In genomic region chr1:111633860-111634460, GRCm38 (mm10) we compare ENCODE assay signal across 9 mouse cellular contexts.
DNase-seq lines count a peak whose midpoint lies in the region; ATAC-seq and TF ChIP-seq lines count a peak whose summit lies in the region.
"Had no signal": no experiment of that assay in that cellular context is flagged by ENCODE, and none has a peak within 500 bp of the region (broad histone marks: within the 10 kb centered on the region; RNA-seq: fewer than 3 reads in every experiment).

No protein-coding gene starts in this region.

- H3K9me3 ChIP-seq in hindbrain, embryonic 15.5 days, result no peaks in the 10 kb centered on the region
- H3K9me3 ChIP-seq in heart, embryonic 11.5 days (replicated peaks; ENCODE audit: control insufficient read depth, low read length), result no peaks in the 10 kb centered on the region

- no peaks in the 10 kb centered on the region for H3K4me1 ChIP-seq in heart, adult 2 months (ENCODE audit: control insufficient read depth, insufficient read depth, low read length)
- H3K4me1 ChIP-seq in hindbrain, embryonic 15.5 days (replicated peaks), result no peaks in the 10 kb centered on the region
- H3K4me1 ChIP-seq in heart, embryonic 11.5 days (ENCODE audit: control insufficient read depth, insufficient read depth, low read length), result no peaks in the 10 kb centered on the region

- no peaks in the 10 kb centered on the region for H3K27me3 ChIP-seq in heart, adult 2 months (ENCODE audit: control insufficient read depth, insufficient read depth, low read length)
- H3K27me3 ChIP-seq in hindbrain, embryonic 15.5 days, result no peaks in the 10 kb centered on the region
- H3K27me3 ChIP-seq in heart, embryonic 11.5 days (ENCODE audit: control insufficient read depth, insufficient read depth, low read length), result no peaks in the 10 kb centered on the region

- no peak overlapping the region for H3K4me3 ChIP-seq in heart, adult 2 months
- H3K4me3 ChIP-seq in hindbrain, embryonic 15.5 days, result no peak overlapping the region
- no peak overlapping the region for H3K4me3 ChIP-seq in heart, embryonic 11.5 days (ENCODE audit: low read depth, low read length)

- no peaks in the 10 kb centered on the region for H3K36me3 ChIP-seq in heart, adult 2 months (ENCODE audit: control insufficient read depth, insufficient read depth, low read length)
- H3K36me3 ChIP-seq in hindbrain, embryonic 15.5 days, result no peaks in the 10 kb centered on the region
- no peaks in the 10 kb centered on the region for H3K36me3 ChIP-seq in heart, embryonic 11.5 days (ENCODE audit: control insufficient read depth, insufficient read depth, low read length)
- H3K36me3 ChIP-seq: G1E had no signal

- H3K27ac ChIP-seq in heart, adult 2 months, result no peak overlapping the region
- no peak overlapping the region for H3K27ac ChIP-seq in hindbrain, embryonic 15.5 days (replicated peaks)
- no peak overlapping the region for H3K27ac ChIP-seq in heart, embryonic 11.5 days (ENCODE audit: low read depth, low read length)

- 61% methylated on average over 3 of the region's 3 CpGs for WGBS in heart, adult 2 months
- 51% methylated on average over 3 of the region's 3 CpGs for WGBS in hindbrain, embryonic 15.5 days
- 52% methylated on average over 3 of the region's 3 CpGs for WGBS in heart, embryonic 11.5 days (ENCODE audit: insufficient replicate concordance)

- no peak for DNase-seq in heart, adult 2 months
- DNase-seq in heart, adult 11 months, result no peak
- peak; percentile 3 for DNase-seq in testis, postnatal 14 days (ENCODE audit: low spot score)
- DNase-seq in testis, postnatal 10 days (ENCODE audit: low spot score), result no peak
- no peak for DNase-seq in spleen, postnatal 14 days (ENCODE audit: low spot score in 2 of 2)
- DNase-seq in ovary, postnatal 14 days (ENCODE audit: low spot score), result no peak

- peak; percentile 94 for ATAC-seq in hindbrain, embryonic 15.5 days (ENCODE audit: low FRiP score, low read depth)
- ATAC-seq in heart, embryonic 11.5 days (replicated peaks; ENCODE audit: insufficient number of reproducible peaks, low FRiP score, low TSS enrichment), result no peak

- intact Hi-C loops in heart, adult 2 months (cut with DNase I), result no loop called here

- no peaks in the 10 kb centered on the region for H3K79me2 ChIP-seq in heart, adult 2 months (replicated peaks; ENCODE audit: control insufficient read depth, insufficient read depth, low read length)

- no peak overlapping the region for H3K9ac ChIP-seq in heart, adult 2 months (ENCODE audit: low read depth, low read length)
- H3K9ac ChIP-seq in hindbrain, embryonic 15.5 days, result no peak overlapping the region
- H3K9ac ChIP-seq in heart, embryonic 11.5 days (ENCODE audit: low read depth, low read length), result no peak overlapping the region

- peak overlapping the region; percentile 26; the same call in 1 of the 2 replicates for H3K4me2 ChIP-seq in hindbrain, embryonic 15.5 days
- no peak overlapping the region for H3K4me2 ChIP-seq in heart, embryonic 11.5 days

- TF ChIP-seq CTCF in heart, adult 2 months (IDR thresholded peaks at IDR 0.05), result peak; percentile 47

- TF ChIP-seq EP300 in heart, adult 2 months (IDR thresholded peaks at IDR 0.05; ENCODE audit: insufficient read depth, low read depth, low read length), result no peak

- no peak for TF ChIP-seq POLR2A in heart, adult 2 months (IDR thresholded peaks at IDR 0.05; ENCODE audit: insufficient read depth, low read depth, low read length)
